Mouse (Mus musculus) heart, embryonic 14.5 days (tissue): ENCODE results near the gene 4930568D16Rik. TPM values are rescaled to one million over a fixed set of nuclear protein-coding genes. Genes with fewer than 3 reads are reported as not detected.

Experiments used
- ATAC-seq: fragments of 200-750 bp; cut with Nextera tagmentation; 2 replicates; pipeline ENCODE4 v1.8.0; 2017; ENCODE audit warnings: low read depth, moderate TSS enrichment; ENCODE audit not compliant: insufficient number of reproducible peaks, insufficient read depth, low FRiP score
- H3K27ac ChIP-seq, 2 experiments: fragments of 200-500 bp in 1 of 2; fragments of 300-500 bp in 1 of 2; sonication (generic) in 1 of 2; replicated peaks in 1 of 2; 2 replicates each; pipeline ENCODE4 v1.5.1; 2012 to 2014; ENCODE audit warnings: low read depth in 2 of 2, low read length in 2 of 2, control low read depth in 1 of 2, mild to moderate bottlenecking in 1 of 2, mixed read lengths in 1 of 2; ENCODE audit not compliant: control insufficient read depth in 1 of 2, insufficient read depth in 1 of 2
- H3K27me3 ChIP-seq: fragments of 300-500 bp; sonication (generic); 2 replicates; pipeline ENCODE4 v1.6.1; 2014; ENCODE audit warnings: mild to moderate bottlenecking, low read length, control low read depth; ENCODE audit not compliant: control insufficient read depth, insufficient read depth
- H3K36me3 ChIP-seq: fragments of 300-500 bp; sonication (generic); 2 replicates; pipeline ENCODE4 v1.6.1; 2014; ENCODE audit warnings: mild to moderate bottlenecking, control low read depth, low read length, mixed read lengths; ENCODE audit not compliant: control insufficient read depth, insufficient read depth
- H3K4me1 ChIP-seq, 2 experiments: fragments of 200-500 bp in 1 of 2; fragments of 300-500 bp in 1 of 2; sonication (generic) in 1 of 2; 2 replicates each; pipeline ENCODE4 v1.6.1; 2012 to 2014; ENCODE audit warnings: low read length in 2 of 2, control low read depth in 1 of 2, mixed read lengths in 1 of 2; ENCODE audit not compliant: control insufficient read depth in 2 of 2, insufficient read depth in 2 of 2
- H3K4me2 ChIP-seq: fragments of 300-500 bp; sonication (generic); 2 replicates; pipeline ENCODE4 v1.6.1; 2014; ENCODE audit warnings: mild to moderate bottlenecking, low read length
- H3K4me3 ChIP-seq, 2 experiments: fragments of 200-500 bp in 1 of 2; fragments of 300-500 bp in 1 of 2; sonication (generic) in 1 of 2; 2 replicates each; pipeline ENCODE4 v1.5.1; 2012 to 2014; ENCODE audit warnings: low read length in 2 of 2, mild to moderate bottlenecking in 2 of 2, control low read depth in 1 of 2, low read depth in 1 of 2, moderate library complexity in 1 of 2; ENCODE audit not compliant: control insufficient read depth in 1 of 2, insufficient read depth in 1 of 2
- H3K9ac ChIP-seq: fragments of 300-500 bp; sonication (generic); 2 replicates; pipeline ENCODE4 v1.6.1; 2014; ENCODE audit warnings: mild to moderate bottlenecking, low read length
- H3K9me3 ChIP-seq: fragments of 300-500 bp; sonication (generic); 2 replicates; pipeline ENCODE4 v1.6.1; 2016; ENCODE audit warnings: low read length, control low read depth; ENCODE audit not compliant: control insufficient read depth
- WGBS: fragments of 180-500 bp; shearing (Covaris S2); extraction: QIAGEN DNeasy Blood & Tissue Kit; methylation state at CpG from one replicate; pipeline ENCODE4 v1.1.7; 2014; 5-methylcytosine and 5-hydroxymethylcytosine counted together
- polyA plus RNA-seq: library from polyadenylated mRNA; unstranded; fragments of >200 nt; fragmentation: Nextera tagmentation; extraction: Ambion mirVana; gene quantifications from 2 replicates; pipeline ENCODE4 v1.2.1, GENCODE M21; 2014

Gene 4930568D16Rik
- polyA plus RNA-seq, 1 experiment from 2014 or later = not detected

DNA sequence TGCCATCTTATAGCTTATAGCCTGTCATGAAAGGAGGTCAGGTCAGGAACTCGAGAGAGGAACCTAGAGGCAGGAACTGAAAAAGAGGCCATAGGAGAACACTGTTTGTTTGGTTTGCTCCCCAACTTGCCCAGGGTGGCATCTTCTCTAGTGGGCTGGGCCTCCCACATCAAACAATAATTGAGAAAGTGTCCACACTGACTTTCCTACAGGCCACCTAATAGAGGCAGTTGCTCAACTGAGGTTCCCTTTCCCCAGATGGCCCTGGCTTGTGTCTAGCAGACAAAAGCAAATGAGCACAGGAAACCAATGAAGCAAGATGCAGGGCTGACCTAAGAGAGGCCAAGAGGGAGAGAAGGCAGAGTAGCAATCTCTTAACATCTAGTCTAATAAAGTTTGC, 59.4 kb downstream of the 4930568D16Rik start:
- no peak overlapping the region for H3K27ac ChIP-seq
- no peaks in the 10 kb centered on the region for H3K27me3 ChIP-seq
- no peaks in the 10 kb centered on the region for H3K4me1 ChIP-seq
- no peak overlapping the region for H3K9ac ChIP-seq
- H3K9me3 ChIP-seq = no peaks in the 10 kb centered on the region
- 67% methylated on average over 1 of the region's 1 CpGs for WGBS
- H3K4me3 ChIP-seq = no peak overlapping the region
- H3K4me2 ChIP-seq = no peak overlapping the region
- H3K36me3 ChIP-seq = peaks cover 63% of the 10 kb centered on the region
- no peak for ATAC-seq

Other genes starting within 250 kb of the 4930568D16Rik start
- 251 and 262 TPM in 2 replicates for gene Rab14, start 166.6 kb downstream of the 4930568D16Rik start, polyA plus RNA-seq
- 328 and 342 TPM in 2 replicates for gene Gsn, start 111.3 kb downstream of the 4930568D16Rik start, polyA plus RNA-seq
- gene Stom, start 30.8 kb downstream of the 4930568D16Rik start, polyA plus RNA-seq = 40.3 and 46.7 TPM in 2 replicates
- gene 4930402F06Rik, start 29.4 kb upstream of the 4930568D16Rik start, polyA plus RNA-seq = not detected in 2 replicates
- gene Ggta1, start 95.5 kb upstream of the 4930568D16Rik start, polyA plus RNA-seq = 37.9 and 39.4 TPM in 2 replicates
- gene Dab2ip, start 190.5 kb upstream of the 4930568D16Rik start, polyA plus RNA-seq = 46.6 and 49.8 TPM in 2 replicates